Mouse (Mus musculus) hindbrain, embryonic 12.5 days (tissue): ENCODE results near the gene Zic5. TPM values are rescaled to one million over a fixed set of nuclear protein-coding genes. Genes with fewer than 3 reads are reported as not detected.

Source experiments
- ATAC-seq: fragments of 200-750 bp; cut with Nextera tagmentation; 2 replicates; pipeline ENCODE4 v1.8.0; 2017; ENCODE audit warnings: moderate TSS enrichment; ENCODE audit not compliant: low FRiP score
- H3K27ac ChIP-seq: fragments of 300-500 bp; sonication (generic); 2 replicates; pipeline ENCODE4 v1.5.1; 2016; ENCODE audit warnings: mild to moderate bottlenecking
- H3K27me3 ChIP-seq: fragments of 300-500 bp; sonication (generic); 2 replicates; pipeline ENCODE4 v1.6.1; 2016; ENCODE audit warnings: mild to moderate bottlenecking
- H3K36me3 ChIP-seq: fragments of 300-500 bp; sonication (generic); 2 replicates; pipeline ENCODE4 v1.6.1; 2016; ENCODE audit warnings: mild to moderate bottlenecking
- H3K4me1 ChIP-seq: fragments of 300-500 bp; sonication (generic); 2 replicates; pipeline ENCODE4 v1.6.1; 2016
- H3K4me2 ChIP-seq: fragments of 300-500 bp; sonication (generic); replicated peaks from 2 replicates; pipeline ENCODE4 v1.6.1; 2016; ENCODE audit warnings: mild to moderate bottlenecking
- H3K4me3 ChIP-seq: fragments of 300-500 bp; sonication (generic); 2 replicates; pipeline ENCODE4 v1.5.1; 2016; ENCODE audit warnings: mild to moderate bottlenecking
- H3K9ac ChIP-seq: fragments of 300-500 bp; sonication (generic); 2 replicates; pipeline ENCODE4 v1.6.1; 2016; ENCODE audit warnings: mild to moderate bottlenecking, moderate library complexity
- H3K9me3 ChIP-seq: fragments of 300-500 bp; sonication (generic); replicated peaks from 2 replicates; pipeline ENCODE4 v1.6.1; 2016; ENCODE audit warnings: mild to moderate bottlenecking
- WGBS: fragments of 180-500 bp; shearing (Covaris S2); methylation state at CpG from one replicate; pipeline ENCODE4 v1.1.7; 2016; 5-methylcytosine and 5-hydroxymethylcytosine counted together
- polyA plus RNA-seq: library from polyadenylated mRNA; unstranded; fragments of >200 nt; fragmentation: Nextera tagmentation; extraction: Ambion mirVana; gene quantifications from 2 replicates; pipeline ENCODE4 v1.2.1, GENCODE M21; 2016

The Zic5 gene
- polyA plus RNA-seq, 1 experiment from 2014 or later, result 25.0 TPM

GRCm38 (mm10) chr14:122450496-122451382 lies 14.7 kb downstream of the Zic5 start, which contains the start of gene Gm5089:
Gene Gm5089, minus strand, starts transcription at chr14:122451115.
- Histone ChIP-seq H3K27ac (peak within 1 kb of the TSS; percentile 83), H3K9me3 (no peaks in the 10 kb centered on the region), H3K36me3 (no peaks in the 10 kb centered on the region), H3K9ac (peak within 1 kb of the TSS; percentile 67), H3K4me3 (peak within 1 kb of the TSS; percentile 45), H3K4me2 (peak within 1 kb of the TSS; percentile 73), H3K27me3 (peaks cover 67% of the 10 kb centered on the region), H3K4me1 (peaks cover 42% of the 10 kb centered on the region)
- WGBS, result under 1% methylated on average over 59 of the region's 59 CpGs
- peak; percentile 12; the same call in 1 of the 2 replicates for ATAC-seq

GRCm38 (mm10) chr14:122449601-122450495 lies 15.6 kb downstream of the Zic5 start:
- no peak for ATAC-seq
- WGBS, result 3% methylated on average over 29 of the region's 29 CpGs
- Histone ChIP-seq H3K9ac (peak overlapping the region; percentile 67), H3K9me3 (no peaks in the 10 kb centered on the region), H3K4me3 (peak overlapping the region; percentile 45), H3K27ac (peak overlapping the region; percentile 83), H3K36me3 (no peaks in the 10 kb centered on the region), H3K4me2 (peak overlapping the region; percentile 73), H3K4me1 (peaks cover 42% of the 10 kb centered on the region), H3K27me3 (peaks cover 65% of the 10 kb centered on the region)

GRCm38 (mm10) chr14:122436850-122437249 lies 28.6 kb downstream of the Zic5 start:
- ATAC-seq, result no peak
- H3K9me3 ChIP-seq, result no peaks in the 10 kb centered on the region
- no peak overlapping the region for H3K4me3 ChIP-seq
- no peak overlapping the region for H3K27ac ChIP-seq
- WGBS, result 56% methylated on average over 10 of the region's 10 CpGs
- H3K4me2 ChIP-seq, result no peak overlapping the region
- H3K36me3 ChIP-seq, result no peaks in the 10 kb centered on the region
- H3K27me3 ChIP-seq, result peaks cover 4% of the 10 kb centered on the region; the same call in 1 of the 2 replicates
- 0 out of 2 replicates have a peak, but pooled peaks cover 4% of the 10 kb centered on the region for H3K4me1 ChIP-seq
- H3K9ac ChIP-seq, result no peak overlapping the region

GRCm38 (mm10) chr14:122434039-122434438 lies 31.4 kb downstream of the Zic5 start:
- 88% methylated on average over 10 of the region's 10 CpGs for WGBS
- no peak overlapping the region for H3K4me2 ChIP-seq

GRCm38 (mm10) chr14:122432558-122432957 lies 32.9 kb downstream of the Zic5 start:
- no peak overlapping the region for H3K9ac ChIP-seq
- H3K27me3 ChIP-seq, result no peaks in the 10 kb centered on the region
- no peaks in the 10 kb centered on the region for H3K36me3 ChIP-seq
- H3K4me2 ChIP-seq, result no peak overlapping the region
- no peak overlapping the region for H3K4me3 ChIP-seq
- 59% methylated on average over 3 of the region's 3 CpGs for WGBS
- H3K9me3 ChIP-seq, result no peaks in the 10 kb centered on the region
- ATAC-seq, result no peak
- H3K4me1 ChIP-seq, result peaks cover 8% of the 10 kb centered on the region
- H3K27ac ChIP-seq, result no peak overlapping the region

More at GRCm38 (mm10) chr14:122434039-122434438, 31.4 kb downstream of the Zic5 start:
- no peaks in the 10 kb centered on the region for H3K9me3 ChIP-seq
- no peaks in the 10 kb centered on the region for H3K27me3 ChIP-seq
- no peak for ATAC-seq
- 0 out of 2 replicates have a peak, but pooled peaks cover 4% of the 10 kb centered on the region for H3K4me1 ChIP-seq
- H3K9ac ChIP-seq, result no peak overlapping the region
- H3K36me3 ChIP-seq, result no peaks in the 10 kb centered on the region
- no peak overlapping the region for H3K27ac ChIP-seq
- no peak overlapping the region for H3K4me3 ChIP-seq

DNA sequence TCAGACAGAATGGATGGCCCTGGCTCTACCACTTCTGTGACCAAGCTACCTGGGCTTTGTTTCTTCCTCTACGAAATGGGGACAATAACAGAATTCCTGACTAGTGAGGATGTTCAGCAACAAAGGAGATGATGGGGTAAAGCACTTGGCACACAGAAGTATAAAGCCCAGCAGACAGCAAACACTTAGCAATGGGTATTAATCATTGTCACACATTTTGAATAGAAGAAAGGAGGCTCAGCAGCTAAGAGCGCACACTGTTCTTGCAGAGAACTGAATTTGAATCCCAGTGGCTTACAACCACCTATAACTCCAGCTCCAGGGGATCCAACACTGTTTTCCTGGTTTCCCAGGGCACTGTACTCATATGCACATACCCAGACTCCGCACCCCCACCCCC lies 37.8 kb downstream of the Zic5 start:
- peak; percentile 58; the same call in 1 of the 2 replicates for ATAC-seq
- Histone ChIP-seq H3K36me3 (no peaks in the 10 kb centered on the region), H3K4me3 (no peak overlapping the region), H3K9ac (no peak overlapping the region), H3K9me3 (no peaks in the 10 kb centered on the region), H3K4me2 (no peak overlapping the region), H3K4me1 (peaks cover 15% of the 10 kb centered on the region), H3K27me3 (no peaks in the 10 kb centered on the region), H3K27ac (0 out of 2 replicates have a peak overlapping the region, but pooled peaks have one; percentile 23)
- 57% methylated on average over 3 of the region's 3 CpGs for WGBS

- no peak overlapping the region for H3K9ac ChIP-seq
Measured at GRCm38 (mm10) chr14:122427204-122427560, 38.3 kb downstream of the Zic5 start.

DNA sequence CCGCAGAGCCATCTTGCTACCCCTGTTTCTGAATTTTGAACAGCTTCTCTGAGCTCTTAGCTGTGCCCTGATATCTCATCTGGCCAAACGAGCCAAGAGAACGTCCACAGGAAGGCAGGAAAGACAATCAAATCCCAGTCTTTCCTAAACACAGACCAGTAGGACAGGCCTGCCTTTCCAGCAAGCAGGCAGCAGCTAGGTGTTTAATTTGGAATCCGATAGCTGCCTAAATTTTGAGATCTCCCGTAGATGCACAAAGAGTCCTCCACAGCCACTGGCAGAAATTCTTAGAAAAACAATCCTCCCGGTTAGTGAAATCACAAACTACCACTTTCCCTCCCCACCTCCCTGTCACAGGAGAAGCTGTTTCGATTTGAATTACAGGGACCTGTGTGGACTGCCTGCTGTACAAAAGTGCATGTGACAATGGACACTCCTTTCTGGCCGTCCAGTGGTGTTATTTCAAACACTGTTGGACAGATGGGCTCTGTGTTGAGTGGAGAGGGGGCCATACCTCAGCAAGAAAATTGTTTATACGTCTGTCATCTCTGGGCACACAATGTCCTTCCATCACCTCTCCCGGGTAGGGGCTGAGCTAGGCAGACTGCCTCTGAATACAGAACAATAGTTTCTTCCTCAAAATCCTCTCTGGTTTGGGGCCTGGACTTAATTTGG lies 38.8 kb downstream of the Zic5 start:
- Histone ChIP-seq H3K4me2 (no peak overlapping the region; the same call in 1 of the 2 replicates), H3K4me1 (peaks cover 15% of the 10 kb centered on the region), H3K9me3 (no peaks in the 10 kb centered on the region), H3K9ac (no peak overlapping the region), H3K36me3 (no peaks in the 10 kb centered on the region), H3K27ac (peak overlapping the region; percentile 30), H3K27me3 (no peaks in the 10 kb centered on the region), H3K4me3 (no peak overlapping the region)
- peak; percentile 29; the same call in 1 of the 2 replicates for ATAC-seq
- WGBS, result 45% methylated on average over 10 of the region's 10 CpGs

More at GRCm38 (mm10) chr14:122427204-122427560, 38.3 kb downstream of the Zic5 start:
- no peak overlapping the region; the same call in 1 of the 2 replicates for H3K4me2 ChIP-seq
- peaks cover 15% of the 10 kb centered on the region for H3K4me1 ChIP-seq
- peak; percentile 70 for ATAC-seq
- H3K9me3 ChIP-seq, result no peaks in the 10 kb centered on the region
- no peak overlapping the region for H3K4me3 ChIP-seq
- H3K27me3 ChIP-seq, result no peaks in the 10 kb centered on the region
- H3K27ac ChIP-seq, result peak overlapping the region; percentile 30
- H3K36me3 ChIP-seq, result no peaks in the 10 kb centered on the region
- 27% methylated on average over 8 of the region's 8 CpGs for WGBS

- no peak overlapping the region for H3K4me2 ChIP-seq
- no peak overlapping the region for H3K4me3 ChIP-seq
- H3K36me3 ChIP-seq, result no peaks in the 10 kb centered on the region
- H3K9ac ChIP-seq, result no peak overlapping the region
- peaks cover 15% of the 10 kb centered on the region for H3K4me1 ChIP-seq
- no peak for ATAC-seq
- no peaks in the 10 kb centered on the region for H3K27me3 ChIP-seq
- 81% methylated on average over 3 of the region's 3 CpGs for WGBS
- H3K27ac ChIP-seq, result no peak overlapping the region
- no peaks in the 10 kb centered on the region for H3K9me3 ChIP-seq
Measured at GRCm38 (mm10) chr14:122424441-122424840, 41.0 kb downstream of the Zic5 start.

GRCm38 (mm10) chr14:122416166-122416771 lies 49.2 kb downstream of the Zic5 start:
- 15% methylated on average over 4 of the region's 4 CpGs for WGBS
- Histone ChIP-seq H3K9me3 (no peaks in the 10 kb centered on the region), H3K4me3 (no peak overlapping the region), H3K9ac (no peak overlapping the region), H3K4me1 (peaks cover 11% of the 10 kb centered on the region), H3K27me3 (peaks cover 11% of the 10 kb centered on the region; the same call in 1 of the 2 replicates), H3K36me3 (no peaks in the 10 kb centered on the region), H3K27ac (0 out of 2 replicates have a peak overlapping the region, but pooled peaks have one; percentile 8), H3K4me2 (no peak overlapping the region)
- ATAC-seq, result 0 out of 2 replicates have a peak, but pooled peaks have one; percentile 32

GRCm38 (mm10) chr14:122414786-122415185 lies 50.7 kb downstream of the Zic5 start:
- no peak overlapping the region for H3K4me2 ChIP-seq
- peaks cover 17% of the 10 kb centered on the region; the same call in 1 of the 2 replicates for H3K27me3 ChIP-seq
- 89% methylated on average over 2 of the region's 2 CpGs for WGBS

More at GRCm38 (mm10) chr14:122414786-122415185, 50.7 kb downstream of the Zic5 start:
- Histone ChIP-seq H3K4me1 (peaks cover 11% of the 10 kb centered on the region), H3K9ac (no peak overlapping the region), H3K27ac (no peak overlapping the region), H3K36me3 (no peaks in the 10 kb centered on the region), H3K9me3 (no peaks in the 10 kb centered on the region), H3K4me3 (no peak overlapping the region)
- no peak for ATAC-seq
